Mouse (Mus musculus) layer of hippocampus, adult 9-11 months (tissue): ENCODE measurements around the gene Elmo1.

Source experiments
- DNase-seq: peaks from one replicate; pipeline ENCODE4 v3.0.0; 2022

Elmo1 gene

DNA sequence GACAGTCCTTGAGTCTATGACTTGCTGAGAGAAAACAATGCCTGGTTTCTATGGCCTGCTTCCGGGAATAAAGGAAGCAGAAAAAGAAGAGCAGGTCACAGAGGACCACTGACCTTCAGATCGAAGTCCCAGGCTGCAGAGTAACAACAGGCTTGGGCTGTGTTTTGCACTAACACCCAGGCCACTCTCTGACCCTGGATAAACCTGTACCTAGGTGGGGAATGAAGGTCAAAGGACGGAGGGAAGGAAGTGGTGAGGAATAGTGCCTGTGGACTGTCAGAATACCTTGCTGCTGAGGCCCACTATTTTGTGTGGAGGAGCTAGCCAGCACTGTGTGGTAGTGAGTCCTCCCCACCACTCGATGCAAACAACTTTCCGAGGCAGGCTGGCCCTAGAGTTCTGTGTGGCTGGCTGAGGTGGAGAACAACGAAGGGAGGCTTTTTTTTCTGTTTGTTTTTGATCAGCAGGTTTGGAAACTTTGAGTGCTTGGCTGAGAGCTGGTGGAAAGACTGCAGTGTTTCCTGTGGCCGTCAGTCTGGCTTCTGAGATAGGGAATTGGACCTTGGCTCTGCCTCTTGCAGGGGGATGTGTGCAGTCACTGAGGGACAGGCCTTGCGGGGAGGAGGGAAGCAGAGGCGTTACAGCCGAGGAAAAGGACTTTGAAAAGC lies 83.7 kb downstream of the Elmo1 start:
- DNase-seq = no peak

DNA sequence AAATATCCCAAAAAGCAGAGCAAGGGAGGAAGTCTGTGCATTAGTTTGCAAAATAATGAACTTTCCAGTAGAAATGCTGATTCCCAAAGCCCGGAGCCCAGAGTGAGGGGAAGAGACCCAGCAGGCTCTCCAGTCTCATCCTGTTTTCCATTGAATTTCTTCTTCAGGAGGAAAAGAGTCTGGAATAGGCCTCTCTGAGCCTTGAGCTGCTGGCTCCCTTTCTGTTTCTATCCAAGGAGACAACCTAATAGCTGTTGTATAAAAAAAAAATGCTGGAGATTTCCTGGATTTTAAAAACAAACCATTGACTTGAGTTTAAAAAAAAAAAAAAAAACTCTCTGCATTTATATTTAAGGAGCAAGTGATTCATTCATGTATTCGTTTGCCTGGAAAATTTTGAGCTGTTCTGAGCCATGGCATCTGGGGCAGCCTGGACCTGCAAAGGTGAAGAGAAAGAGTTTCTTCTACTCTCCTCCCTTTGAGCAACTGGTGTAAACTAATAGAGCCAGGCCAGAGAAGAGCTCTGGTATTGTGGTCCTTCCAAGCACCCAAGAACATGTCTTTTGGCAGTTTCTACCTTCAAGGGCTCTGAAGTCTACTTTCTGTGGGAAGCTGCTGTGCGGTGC lies 84.4 kb downstream of the Elmo1 start:
- DNase-seq = no peak

GRCm38 (mm10) chr13:20180738-20181137 lies 90.3 kb downstream of the Elmo1 start:
- DNase-seq = no peak

GRCm38 (mm10) chr13:20181321-20181720 lies 90.9 kb downstream of the Elmo1 start:
- no peak for DNase-seq

DNA sequence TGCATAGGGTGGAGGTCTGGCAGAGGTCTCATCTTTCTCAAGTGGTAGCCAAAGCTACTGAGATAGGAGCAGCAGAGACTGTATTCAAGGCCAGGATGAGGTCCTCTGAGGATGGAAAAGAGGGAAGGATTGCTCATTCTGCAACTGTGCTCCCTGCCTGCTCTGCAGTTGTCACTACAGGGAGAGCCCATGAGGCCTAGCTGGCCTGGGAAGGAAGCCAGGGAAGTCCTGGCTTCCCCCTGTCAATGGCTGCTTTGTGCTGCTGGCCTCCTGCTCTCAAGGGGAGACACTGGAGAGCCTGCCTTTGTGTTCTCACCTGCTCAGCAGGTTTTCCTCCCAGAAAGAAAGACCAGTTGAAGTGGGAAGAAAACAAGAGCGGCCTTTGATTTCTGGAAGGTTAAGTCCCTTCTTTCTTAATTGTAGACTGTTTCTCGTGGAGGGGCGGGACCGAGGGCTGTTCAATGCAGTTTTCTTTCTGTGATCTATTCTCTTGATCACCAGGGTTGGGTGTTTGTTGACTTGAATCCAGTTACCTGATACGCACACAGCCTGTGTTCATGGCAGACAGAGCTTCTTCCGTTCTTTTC lies 91.9 kb downstream of the Elmo1 start:
- peak; percentile 64 for DNase-seq

DNA sequence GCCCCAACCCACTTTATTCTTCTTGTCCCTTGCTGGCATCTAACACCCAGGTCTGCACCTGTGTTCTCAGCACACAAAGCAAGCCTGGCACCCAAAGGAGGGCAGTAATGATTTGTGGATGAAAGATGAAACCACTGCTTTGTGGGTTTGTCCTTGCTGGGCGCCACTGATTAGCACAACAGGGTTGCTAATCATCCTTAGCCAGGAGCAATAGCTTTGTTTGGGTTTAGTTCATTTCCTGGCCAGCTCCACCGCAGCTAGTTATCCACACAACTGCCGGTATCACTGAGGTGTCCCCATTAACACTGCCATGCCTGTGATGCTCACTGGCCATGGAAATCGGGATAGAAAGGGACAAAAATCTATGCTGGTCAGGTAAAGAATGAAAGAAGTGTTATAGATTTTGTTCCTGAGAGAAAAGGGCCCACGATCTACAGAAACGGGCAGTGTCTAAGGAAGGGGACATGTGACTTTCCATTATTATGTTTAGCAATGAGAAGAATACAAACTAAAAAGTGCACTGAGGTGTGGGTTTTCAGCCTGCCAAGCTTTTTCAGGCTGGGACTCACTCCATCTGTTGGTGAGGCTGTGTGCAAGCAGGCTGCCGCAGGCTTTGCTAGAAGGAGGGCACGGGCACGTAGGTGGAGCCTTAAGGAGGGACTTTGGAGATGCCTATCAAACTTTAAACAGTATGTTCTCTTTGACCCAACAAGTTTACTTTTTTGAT lies 93.3 kb downstream of the Elmo1 start:
- DNase-seq = no peak

DNA sequence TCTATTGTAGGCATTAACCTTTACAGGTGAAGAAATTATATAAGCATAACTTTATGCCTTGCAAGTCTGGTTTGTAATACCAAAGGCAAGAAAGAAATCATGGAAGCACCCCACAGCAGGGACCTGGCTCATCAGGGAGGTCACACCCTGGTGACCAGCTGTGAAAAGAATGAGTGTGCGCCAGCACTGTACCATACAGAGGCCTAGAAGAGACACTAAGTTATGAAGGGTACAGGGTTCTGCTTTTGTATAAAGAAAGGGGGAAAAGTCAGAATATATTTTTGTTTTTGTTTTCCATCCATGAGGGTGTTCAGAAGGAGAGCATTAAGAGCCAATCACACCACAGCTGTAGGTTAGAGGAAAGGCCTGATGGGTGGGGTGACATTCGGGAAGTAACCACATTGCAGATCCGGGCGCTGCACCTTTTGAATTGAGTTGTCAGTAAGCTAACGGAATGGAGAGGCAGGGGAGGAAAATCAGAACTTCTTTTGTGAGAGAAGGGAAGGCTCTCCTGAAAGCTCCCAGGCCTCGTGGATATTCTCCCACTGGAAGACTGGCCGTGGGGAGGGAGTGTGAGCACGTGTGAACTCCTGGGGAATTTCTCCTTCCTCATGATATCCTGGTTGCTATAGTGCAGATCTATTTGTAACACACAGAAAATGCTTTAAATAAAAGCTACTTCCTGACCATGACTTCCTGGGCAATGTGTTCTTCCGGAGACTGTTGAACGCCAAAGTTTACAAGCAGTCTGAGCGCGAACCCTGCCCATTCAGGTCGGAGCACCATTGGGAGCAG lies 94.0 kb downstream of the Elmo1 start:
- no peak for DNase-seq

GRCm38 (mm10) chr13:20185034-20185846 lies 94.8 kb downstream of the Elmo1 start:
- no peak for DNase-seq

- DNase-seq = no peak
These were observed 95.4 kb downstream of the Elmo1 start for GRCm38 (mm10) chr13:20185847-20186213.

DNA sequence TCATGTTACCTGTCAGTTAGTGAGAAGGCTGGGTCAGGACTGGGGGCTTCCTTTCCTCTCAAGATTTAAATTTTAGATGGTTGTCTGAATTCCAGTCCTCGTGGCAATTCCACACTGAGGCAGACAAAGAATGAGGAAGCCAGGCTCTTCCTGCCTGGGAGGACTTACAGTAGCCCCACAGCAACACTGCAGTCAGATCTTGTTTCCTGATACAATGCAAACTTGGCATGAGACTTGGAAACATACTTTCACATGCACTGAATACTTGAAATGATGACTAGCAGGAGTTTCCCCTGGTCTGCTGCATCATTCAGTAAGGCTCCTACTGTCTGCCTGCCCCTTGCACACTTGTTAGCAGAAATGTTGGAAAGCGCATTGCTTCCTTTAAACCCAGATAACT lies 97.3 kb downstream of the Elmo1 start:
- no peak for DNase-seq

DNA sequence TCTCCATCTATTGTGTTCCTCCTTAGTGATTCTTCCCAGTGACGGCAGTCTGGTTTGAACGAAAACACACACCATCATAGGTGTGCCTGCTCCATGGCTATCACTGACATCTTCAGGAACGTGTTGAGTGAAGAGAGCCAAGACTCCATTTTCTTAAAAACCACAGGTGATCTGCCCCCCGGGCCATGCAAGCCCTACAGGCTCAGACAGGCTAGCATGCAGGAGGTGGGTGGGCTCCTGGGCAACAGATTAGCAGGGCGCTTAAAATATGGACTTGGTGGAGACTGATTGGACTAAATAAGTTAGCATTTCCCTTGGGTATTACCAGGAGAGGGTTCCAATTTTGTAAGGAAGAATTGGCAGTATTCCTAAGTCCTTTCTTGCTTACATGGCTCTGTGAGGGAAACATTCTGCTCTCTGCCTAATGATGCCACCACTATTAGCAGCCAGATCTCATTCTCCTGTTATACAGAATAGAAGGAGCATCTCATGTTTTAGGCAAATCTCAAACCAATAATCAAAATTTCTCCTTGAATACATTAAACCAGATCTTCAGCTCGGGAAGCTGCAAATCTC lies 101.7 kb downstream of the Elmo1 start:
- no peak for DNase-seq

- no peak for DNase-seq
These were observed 110.2 kb downstream of the Elmo1 start for GRCm38 (mm10) chr13:20200582-20200981.

DNA sequence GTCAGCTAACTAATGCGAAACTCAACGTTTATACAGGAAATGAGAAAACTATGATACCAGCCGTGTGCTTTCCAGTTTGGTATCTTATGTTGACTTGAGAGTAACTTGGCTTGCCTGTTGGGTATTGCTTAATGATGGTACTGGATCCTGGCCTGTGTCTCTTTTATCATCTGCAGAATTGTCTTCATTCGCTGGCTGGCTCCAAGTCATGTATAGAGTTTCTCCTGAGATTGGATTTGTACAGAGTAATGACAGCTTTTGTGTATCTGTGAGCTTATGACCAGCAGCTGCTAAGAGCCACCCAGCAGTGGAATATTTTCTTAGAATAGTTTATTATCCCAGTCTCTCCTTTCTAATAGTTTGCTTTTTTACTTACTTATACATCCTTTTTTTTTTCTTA lies 112.2 kb downstream of the Elmo1 start:
- no peak for DNase-seq

GRCm38 (mm10) chr13:20204165-20204564 lies 113.8 kb downstream of the Elmo1 start:
- DNase-seq = no peak

GRCm38 (mm10) chr13:20205007-20205745 lies 114.8 kb downstream of the Elmo1 start:
- DNase-seq = no peak

DNA sequence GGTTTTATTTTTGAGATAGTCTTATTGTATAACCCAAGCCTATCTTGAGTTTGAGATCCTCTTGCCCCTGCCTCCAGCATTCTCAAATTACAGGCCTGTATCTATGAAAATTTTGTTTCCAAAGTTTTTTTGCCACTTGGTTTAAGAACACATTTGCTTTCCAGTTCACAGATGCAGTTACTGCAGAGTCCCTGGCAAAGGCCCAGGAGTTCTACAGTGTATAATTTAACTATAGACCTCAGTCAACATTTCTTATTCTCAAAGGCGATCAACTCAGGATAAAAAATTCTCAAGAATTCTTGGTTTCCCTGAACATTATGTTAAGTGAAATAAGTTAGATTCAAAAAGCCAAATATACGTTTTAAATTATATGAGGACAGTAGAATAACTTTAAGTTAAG lies 115.3 kb downstream of the Elmo1 start:
- DNase-seq = no peak

GRCm38 (mm10) chr13:20207126-20207525 lies 116.7 kb downstream of the Elmo1 start:
- DNase-seq = peak; percentile 74

DNA sequence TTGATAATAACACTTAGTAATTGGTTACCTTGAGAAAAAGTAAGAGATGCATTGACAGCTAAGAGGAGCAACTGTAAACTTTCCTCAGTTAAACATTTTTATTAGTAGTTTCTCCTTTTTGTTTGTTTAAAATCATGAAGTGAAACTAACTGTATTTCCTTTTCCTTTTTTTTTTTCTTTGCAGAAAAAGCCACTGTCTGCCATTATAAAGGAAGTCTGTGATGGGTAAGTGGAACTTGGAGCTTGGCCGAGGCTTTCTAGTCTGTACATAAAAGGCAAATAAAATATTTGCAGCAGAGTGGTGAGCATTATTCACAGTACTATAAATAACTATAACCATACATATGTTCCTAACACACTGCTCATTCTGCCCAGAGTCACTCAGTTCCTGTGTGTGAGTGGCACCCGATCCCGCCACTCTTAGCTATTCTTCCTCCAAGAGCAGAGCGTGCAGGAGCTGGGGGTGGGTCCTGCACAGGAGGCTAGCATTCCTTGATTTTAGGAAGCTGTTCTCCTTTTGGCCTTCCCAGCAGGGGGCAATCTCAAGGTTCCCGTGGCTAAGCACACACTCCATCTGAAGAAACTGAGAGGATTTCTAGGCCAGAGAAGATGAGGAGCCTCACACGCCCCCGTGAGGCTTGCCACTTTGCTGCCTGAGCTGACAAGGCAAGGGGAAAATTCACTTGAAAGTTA lies 117.7 kb downstream of the Elmo1 start:
- no peak for DNase-seq

DNA sequence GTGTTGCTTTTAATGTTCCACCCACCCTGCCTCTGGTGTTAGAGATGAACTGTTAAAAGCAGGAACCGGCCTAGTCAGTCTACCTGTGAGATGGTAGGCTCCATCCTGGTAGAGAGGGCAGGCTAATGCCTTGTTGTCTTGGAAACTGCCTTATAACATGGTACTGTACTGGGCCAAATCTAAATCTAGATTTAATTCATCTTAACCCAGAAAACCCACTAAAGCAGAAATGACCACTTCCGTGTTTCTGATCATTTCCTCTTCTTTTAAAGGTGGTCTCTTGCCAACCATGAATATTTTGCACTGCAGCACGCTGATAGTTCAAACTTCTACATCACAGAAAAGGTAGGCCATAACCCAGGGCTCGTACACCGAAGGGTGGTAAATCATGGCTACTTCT lies 118.5 kb downstream of the Elmo1 start:
- no peak for DNase-seq

DNA sequence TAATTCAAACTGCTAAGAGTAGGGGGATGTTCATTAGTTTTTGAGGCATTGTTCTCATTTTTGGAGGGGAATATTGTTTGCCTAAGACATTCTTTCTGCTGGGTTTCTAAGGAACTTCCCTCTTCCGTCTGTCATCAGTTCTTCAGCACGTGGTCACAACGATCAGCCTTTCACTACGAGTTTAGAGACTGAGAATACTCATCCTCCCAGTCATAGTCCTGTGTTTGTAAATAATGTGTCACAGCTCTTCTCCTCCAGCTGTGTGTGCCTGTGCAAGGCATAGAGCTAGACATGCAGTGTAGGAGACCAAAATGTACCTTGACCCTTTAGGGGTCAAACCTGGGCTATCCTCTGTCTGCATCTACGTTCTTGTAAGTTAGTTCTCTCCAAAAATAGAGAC lies 121.4 kb downstream of the Elmo1 start:
- no peak for DNase-seq
